Mouse (Mus musculus): ENCODE measurements around the gene Slc22a4.
A peak's percentile ranks its signal among the peaks of the same experiment; 100 is the strongest.
"Not testable (repeated sequence)": the region's sequence is repeated elsewhere in the genome, so short reads cannot be mapped to it uniquely, and the experiment has no call there.

Slc22a4 gene

GRCm38 (mm10) chr11:54002761-54003717 lies 24.9 kb downstream of the Slc22a4 start:
- peak; percentile 70 for DNase-seq

GRCm38 (mm10) chr11:54002147-54002760 lies 25.6 kb downstream of the Slc22a4 start:
- peak; percentile 71 for DNase-seq

DNA sequence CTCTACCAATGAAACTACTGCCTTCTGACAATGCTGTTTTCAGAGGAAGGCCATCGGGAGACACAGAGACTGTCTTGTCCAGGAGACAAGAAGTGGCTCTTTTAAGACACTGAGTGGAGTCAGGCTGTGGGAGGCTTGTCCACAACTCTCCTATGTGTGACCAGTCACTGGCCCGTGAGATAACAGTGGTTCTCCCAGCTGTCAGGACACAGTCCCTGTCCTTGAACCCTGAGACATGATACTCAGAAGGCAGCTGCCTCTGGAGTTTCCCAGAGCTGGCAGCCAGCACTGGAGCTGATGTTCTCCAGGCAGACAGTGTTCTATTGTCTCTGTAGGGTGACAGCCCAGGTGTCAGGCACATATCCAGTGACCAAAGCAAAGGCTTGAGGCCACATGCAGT lies 30.2 kb downstream of the Slc22a4 start:
- DNase-seq: no peak

DNA sequence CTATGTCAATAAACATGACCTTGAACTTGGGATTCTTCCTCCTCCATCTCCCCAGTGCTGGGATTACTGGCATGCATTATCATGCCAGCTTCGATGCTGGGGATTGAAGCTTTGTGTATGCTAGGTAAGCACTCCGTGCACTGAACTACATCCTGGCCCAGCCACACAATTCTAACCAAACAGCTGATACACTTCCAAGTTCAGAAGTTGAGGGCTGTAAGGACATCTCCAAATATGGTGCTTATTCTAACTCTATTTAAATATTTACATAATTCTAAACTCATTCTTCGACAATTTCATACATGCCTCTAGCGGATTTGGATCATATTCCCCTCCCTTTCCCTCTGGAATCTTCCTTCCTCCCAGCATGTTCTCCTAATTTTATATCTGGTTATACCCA lies 35.6 kb downstream of the Slc22a4 start:
- DNase-seq: no peak

- no peak for DNase-seq
These were observed 38.7 kb downstream of the Slc22a4 start for GRCm38 (mm10) chr11:53989232-53989631.

- DNase-seq: no peak
These were observed 39.8 kb downstream of the Slc22a4 start for GRCm38 (mm10) chr11:53988081-53988480.

- no peak for DNase-seq
These were observed 46.5 kb downstream of the Slc22a4 start for GRCm38 (mm10) chr11:53981396-53981795.

GRCm38 (mm10) chr11:53979788-53980621 lies 47.9 kb downstream of the Slc22a4 start, which contains the start of gene Slc22a21:
Gene Slc22a21, minus strand, starts transcription at chr11:53980332.
- DNase-seq: peak; percentile 83

DNA sequence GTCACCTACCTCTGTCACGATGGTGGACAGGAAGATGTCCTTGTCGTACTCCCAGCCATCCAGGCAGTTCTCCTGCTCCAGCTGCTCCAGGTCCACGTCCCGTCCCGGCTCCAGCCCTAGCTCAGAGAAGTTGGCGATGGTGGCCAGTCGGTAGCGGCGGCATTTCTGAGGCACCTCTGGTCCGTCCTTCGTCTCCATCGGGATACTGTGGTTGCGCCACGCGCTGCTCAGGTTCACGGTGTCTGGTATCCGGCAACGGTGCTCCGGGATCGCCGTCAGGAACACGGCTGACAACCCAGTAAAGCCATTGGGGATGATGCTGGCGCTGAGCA lies 48.5 kb downstream of the Slc22a4 start:
- not testable (repeated sequence) for DNase-seq

DNA sequence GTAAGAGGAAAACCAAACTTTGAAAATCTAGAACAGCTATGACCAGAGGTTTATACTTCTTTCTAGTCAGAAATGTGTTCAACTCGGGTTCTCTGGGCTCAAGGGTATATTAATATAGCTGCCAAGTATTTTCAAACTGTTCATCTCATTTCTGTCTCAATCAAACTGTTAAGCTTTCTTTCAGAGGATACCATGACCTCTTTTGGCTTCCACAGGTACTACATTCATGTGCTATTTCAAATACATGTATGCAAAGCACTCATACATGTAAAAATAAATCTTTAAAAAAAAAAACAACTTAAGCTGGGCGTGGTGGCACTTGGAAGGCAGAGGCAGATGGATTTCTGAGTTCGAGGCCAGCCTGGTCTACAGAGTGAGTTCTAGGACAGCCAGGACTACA lies 50.2 kb downstream of the Slc22a4 start:
- DNase-seq: no peak

DNA sequence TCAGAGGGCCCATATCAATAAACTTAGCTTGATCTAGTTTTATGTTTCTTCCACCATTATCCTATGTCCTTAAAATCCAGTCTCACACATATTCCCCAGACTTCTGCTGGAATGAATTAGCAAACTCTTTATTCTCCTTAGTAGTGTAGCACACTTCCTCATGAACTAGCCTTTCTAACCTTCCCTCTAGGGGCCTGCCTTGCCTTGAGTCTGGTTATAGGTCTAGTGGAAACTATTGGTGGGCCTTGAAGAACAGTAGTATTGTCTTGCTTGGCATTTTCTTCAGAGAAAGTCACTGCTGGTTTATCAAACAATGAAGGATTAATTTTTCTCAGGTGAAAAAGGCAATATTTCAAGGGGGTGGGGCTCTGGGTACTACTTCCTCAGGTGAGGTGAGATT lies 52.3 kb downstream of the Slc22a4 start:
- no peak for DNase-seq

DNA sequence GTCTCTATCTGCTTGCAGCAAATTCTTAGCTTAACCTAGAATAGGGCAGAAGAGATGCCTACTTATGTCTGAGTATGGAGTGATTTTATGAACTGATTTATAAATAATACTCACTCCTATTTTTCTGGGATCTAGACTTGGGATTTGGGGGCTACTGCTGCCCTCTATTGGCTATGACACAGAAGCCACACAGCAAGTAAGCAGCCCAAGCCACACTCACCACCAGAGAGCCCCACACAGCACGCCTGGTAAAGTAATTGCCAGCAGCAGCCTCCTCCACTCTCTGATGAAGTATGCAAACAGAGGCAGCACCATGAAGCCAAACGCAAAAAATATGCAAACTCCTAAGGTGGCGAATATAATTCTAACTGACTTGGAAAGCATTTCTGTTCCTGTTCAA lies 68.9 kb downstream of the Slc22a4 start:
- DNase-seq: peak; percentile 32

GRCm38 (mm10) chr11:53958176-53958575 lies 69.7 kb downstream of the Slc22a4 start:
- peak; percentile 28 for DNase-seq

GRCm38 (mm10) chr11:53956636-53957035 lies 71.3 kb downstream of the Slc22a4 start:
- no peak for DNase-seq

GRCm38 (mm10) chr11:53954653-53955052 lies 73.2 kb downstream of the Slc22a4 start:
- DNase-seq: no peak

DNA sequence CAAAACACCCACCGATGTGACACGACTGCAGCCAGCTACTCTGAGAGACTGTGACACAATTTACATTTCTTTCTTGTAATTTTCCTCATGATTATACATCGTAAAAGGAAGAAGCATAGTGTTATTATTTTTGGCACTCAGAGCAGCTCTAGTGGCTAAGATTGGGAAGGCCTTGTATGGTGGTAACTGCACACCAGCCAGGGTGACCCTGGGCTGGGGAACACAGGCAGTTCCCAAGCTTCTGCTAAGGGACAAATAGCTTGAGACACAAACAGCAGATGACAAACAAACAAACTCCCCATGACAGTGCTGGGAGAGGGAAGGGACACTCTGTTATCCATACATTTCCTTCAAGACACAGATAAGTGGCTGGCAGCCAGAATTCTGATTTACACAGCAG lies 77.8 kb downstream of the Slc22a4 start:
- DNase-seq: not testable (repeated sequence)
